Mouse (Mus musculus) left cerebral cortex, adult 9 months (tissue): ENCODE data around the gene Sohlh2.
A peak's percentile ranks its signal among the peaks of the same experiment; 100 is the strongest.
"Not testable (repeated sequence)": the region's sequence is repeated elsewhere in the genome, so short reads cannot be mapped to it uniquely, and the experiment has no call there.

Experiments used
- DNase-seq, 2 experiments: peaks; one replicate each; pipeline ENCODE4 v3.0.0; 2022; ENCODE audit warnings: low spot score in 2 of 2

The Sohlh2 gene

GRCm38 (mm10) chr3:55181766-55182165 is at the start of gene Sohlh2:
Gene Sohlh2 (plus strand): TSS chr3:55182028.
- no peak for DNase-seq

GRCm38 (mm10) chr3:55137039-55137438 is 44.8 kb upstream of the Sohlh2 start, which contains the start of gene Ccdc169:
Gene Ccdc169 (plus strand): TSS chr3:55137339.
- DNase-seq = no peak

GRCm38 (mm10) chr3:55139837-55140236 is 42.0 kb upstream of the Sohlh2 start:
- DNase-seq = no peak

GRCm38 (mm10) chr3:55141401-55141800 is 40.4 kb upstream of the Sohlh2 start:
- DNase-seq = no peak

- no peak for DNase-seq
These were observed 36.9 kb upstream of the Sohlh2 start for GRCm38 (mm10) chr3:55144916-55145315.

GRCm38 (mm10) chr3:55146441-55146840 is 35.4 kb upstream of the Sohlh2 start:
- DNase-seq = no peak

- DNase-seq = no peak
These were observed 34.7 kb upstream of the Sohlh2 start for GRCm38 (mm10) chr3:55147156-55147555.

GRCm38 (mm10) chr3:55148091-55148490 is 33.7 kb upstream of the Sohlh2 start:
- no peak for DNase-seq

GRCm38 (mm10) chr3:55151656-55152433 is 30.0 kb upstream of the Sohlh2 start:
- peak in 1 of 2 experiments; percentile 74 for DNase-seq

GRCm38 (mm10) chr3:55152673-55153334 is 29.0 kb upstream of the Sohlh2 start:
- DNase-seq = no peak

- DNase-seq = peak; percentile 36 to 58
These were observed 27.7 kb upstream of the Sohlh2 start for GRCm38 (mm10) chr3:55154163-55154562.

GRCm38 (mm10) chr3:55157413-55157812 is 24.4 kb upstream of the Sohlh2 start:
- no peak for DNase-seq

- no peak for DNase-seq
These were observed 20.7 kb upstream of the Sohlh2 start for GRCm38 (mm10) chr3:55161144-55161543.

GRCm38 (mm10) chr3:55163510-55163909 is 18.3 kb upstream of the Sohlh2 start:
- no peak for DNase-seq

- DNase-seq = no peak
These were observed 9.3 kb upstream of the Sohlh2 start for GRCm38 (mm10) chr3:55172478-55172877.

GRCm38 (mm10) chr3:55177271-55177670 is 4.6 kb upstream of the Sohlh2 start:
- DNase-seq = no peak

GRCm38 (mm10) chr3:55191668-55192067 is 9.8 kb downstream of the Sohlh2 start:
- no peak for DNase-seq

GRCm38 (mm10) chr3:55193351-55193750 is 11.5 kb downstream of the Sohlh2 start:
- no peak for DNase-seq

GRCm38 (mm10) chr3:55194792-55195191 is 13.0 kb downstream of the Sohlh2 start:
- DNase-seq = no peak

- no peak for DNase-seq
These were observed 13.9 kb downstream of the Sohlh2 start for GRCm38 (mm10) chr3:55195581-55196327.

GRCm38 (mm10) chr3:55196328-55196710 is 14.5 kb downstream of the Sohlh2 start:
- no peak for DNase-seq

- not testable (repeated sequence) for DNase-seq
These were observed 21.8 kb downstream of the Sohlh2 start for GRCm38 (mm10) chr3:55203621-55204020.
